ENCODE assay signal across 11 mouse cellular contexts in genomic region chr1:35941642-35942077, GRCm38 (mm10).
DNase-seq lines count a peak whose midpoint lies in the region; ATAC-seq lines count a peak whose summit lies in the region.
"Had no signal": no experiment of that assay in that cellular context is flagged by ENCODE, and none has a peak within 500 bp of the region (broad histone marks: within the 10 kb centered on the region; RNA-seq: fewer than 3 reads in every experiment).

No protein-coding gene starts in this region.

- H3K27ac ChIP-seq in heart, embryonic 13.5 days (replicated peaks) = peak overlapping the region; percentile 83
- no peak overlapping the region for H3K27ac ChIP-seq in forebrain, embryonic 16.5 days (ENCODE audit: low read length)
- peak overlapping the region; percentile 64 for H3K27ac ChIP-seq in midbrain, embryonic 14.5 days (replicated peaks; ENCODE audit: low read depth, low read length)

- no peaks in the 10 kb centered on the region for H3K36me3 ChIP-seq in heart, embryonic 13.5 days
- no peaks in the 10 kb centered on the region for H3K36me3 ChIP-seq in forebrain, embryonic 16.5 days (ENCODE audit: control insufficient read depth, insufficient read depth)
- no peaks in the 10 kb centered on the region for H3K36me3 ChIP-seq in midbrain, embryonic 14.5 days (ENCODE audit: control insufficient read depth, insufficient read depth, low read length)

- DNase-seq in heart, adult 9 months (ENCODE audit: low spot score in 2 of 2) = no peak
- DNase-seq in MN1 (ENCODE audit: low spot score) (peak; percentile 71), adipocyte (ENCODE audit: low spot score) (no peak)
- peak; percentile 79 for DNase-seq in midbrain, embryonic 14.5 days
- no peak for DNase-seq in cerebellum, adult 9-11 months
- DNase-seq: heart, adult 18-20 months; kidney, postnatal 36 days; lung, adult 18-20 months had no signal

- no peak overlapping the region for H3K4me3 ChIP-seq in heart, embryonic 13.5 days
- no peak overlapping the region for H3K4me3 ChIP-seq in forebrain, embryonic 16.5 days (replicated peaks; ENCODE audit: low read length)
- no peak overlapping the region for H3K4me3 ChIP-seq in midbrain, embryonic 14.5 days (replicated peaks; ENCODE audit: low read depth, low read length)

- no peaks in the 10 kb centered on the region for H3K27me3 ChIP-seq in heart, embryonic 13.5 days (replicated peaks)
- H3K27me3 ChIP-seq in forebrain, embryonic 16.5 days (replicated peaks; ENCODE audit: control insufficient read depth, insufficient read depth, low read length) = no peaks in the 10 kb centered on the region
- no peaks in the 10 kb centered on the region for H3K27me3 ChIP-seq in midbrain, embryonic 14.5 days (ENCODE audit: control insufficient read depth, insufficient read depth, low read length)

- WGBS in heart, embryonic 13.5 days = 13% methylated on average over 8 of the region's 8 CpGs
- 6% methylated on average over 8 of the region's 8 CpGs for WGBS in forebrain, embryonic 16.5 days
- 7% methylated on average over 8 of the region's 8 CpGs for whole genome bisulfite sequencing in midbrain, embryonic 14.5 days

- ATAC-seq in heart, embryonic 13.5 days (ENCODE audit: extremely low read depth, insufficient number of reproducible peaks, low FRiP score, low TSS enrichment) = no peak
- ATAC-seq in forebrain, embryonic 16.5 days = 0 out of 2 replicates have a peak, but pooled peaks have one; percentile 26
- ATAC-seq in midbrain, embryonic 14.5 days (ENCODE audit: low FRiP score, low TSS enrichment) = peak; percentile 71
- no peak for ATAC-seq in megakaryocyte, adult 5-6 weeks (ENCODE audit: poor library complexity, severe bottlenecking)

- peak overlapping the region; percentile 41 for H3K9ac ChIP-seq in heart, embryonic 13.5 days
- no peak overlapping the region for H3K9ac ChIP-seq in forebrain, embryonic 16.5 days (replicated peaks; ENCODE audit: low read depth, low read length)
- no peak overlapping the region for H3K9ac ChIP-seq in midbrain, embryonic 14.5 days (replicated peaks; ENCODE audit: low read length)

- H3K4me2 ChIP-seq in heart, embryonic 13.5 days = peak overlapping the region; percentile 16; the same call in 1 of the 2 replicates
- no peak overlapping the region for H3K4me2 ChIP-seq in forebrain, embryonic 16.5 days (ENCODE audit: low read length)
- no peak overlapping the region for H3K4me2 ChIP-seq in midbrain, embryonic 14.5 days (ENCODE audit: low read length)

- H3K4me1 ChIP-seq in heart, embryonic 13.5 days = peaks cover 60% of the 10 kb centered on the region
- H3K4me1 ChIP-seq in forebrain, embryonic 16.5 days (replicated peaks; ENCODE audit: control insufficient read depth, insufficient read depth, low read length) = peaks cover 6% of the 10 kb centered on the region
- H3K4me1 ChIP-seq in midbrain, embryonic 14.5 days (ENCODE audit: control insufficient read depth, insufficient read depth, low read length) = peaks cover 29% of the 10 kb centered on the region

- H3K9me3 ChIP-seq in heart, embryonic 13.5 days = 0 out of 2 replicates have a peak, but pooled peaks cover 5% of the 10 kb centered on the region
- no peaks in the 10 kb centered on the region for H3K9me3 ChIP-seq in forebrain, embryonic 16.5 days (ENCODE audit: control insufficient read depth, low read length)
- H3K9me3 ChIP-seq in midbrain, embryonic 14.5 days (ENCODE audit: control insufficient read depth, low read length) = no peaks in the 10 kb centered on the region

Comparison
In these comparisons a context has a peak if more than half of its experiments do, and no peak if none do; other contexts are left out.
1. ATAC-seq: peak in forebrain, embryonic 16.5 days (single experiment) and midbrain, embryonic 14.5 days (single experiment); none in heart, embryonic 13.5 days (single experiment) and megakaryocyte, adult 5-6 weeks (single experiment).
2. DNase-seq: peak in MN1 (single experiment) and midbrain, embryonic 14.5 days (single experiment); none in heart, adult 9 months (0 of 2), adipocyte (single experiment) and cerebellum, adult 9-11 months (single experiment).